Mouse (Mus musculus): Measurements from ENCODE around the gene Fgf12. TPM values are rescaled to one million over a fixed set of nuclear protein-coding genes. Genes with fewer than 3 reads are reported as not detected.

Gene Fgf12
- total RNA-seq, 2 experiments from 2014 or later = 17.2 to 20.0 TPM

- DNase-seq (ENCODE audit: low spot score) = no peak
- intact Hi-C loops (cut with DNase I) = no loop called here
Observed at GRCm38 (mm10) chr16:28391283-28391682, 361.6 kb downstream of the Fgf12 start.

GRCm38 (mm10) chr16:28389114-28389513 lies 363.8 kb downstream of the Fgf12 start:
- intact Hi-C loops (cut with DNase I) = no loop called here
- DNase-seq (ENCODE audit: low spot score) = no peak

- intact Hi-C loops (cut with DNase I) = no loop called here
- no peak for DNase-seq (ENCODE audit: low spot score)
Observed at GRCm38 (mm10) chr16:28374790-28375189, 378.1 kb downstream of the Fgf12 start.

GRCm38 (mm10) chr16:28373311-28373710 lies 379.6 kb downstream of the Fgf12 start:
- DNase-seq (ENCODE audit: low spot score) = no peak
- intact Hi-C loops (cut with DNase I) = no loop called here

GRCm38 (mm10) chr16:28350624-28351023 lies 402.2 kb downstream of the Fgf12 start:
- DNase-seq (ENCODE audit: low spot score) = no peak

GRCm38 (mm10) chr16:28345323-28345722 lies 407.5 kb downstream of the Fgf12 start:
- no peak for DNase-seq (ENCODE audit: low spot score)
- intact Hi-C loops (cut with DNase I) = no loop called here

More at GRCm38 (mm10) chr16:28350624-28351023, 402.2 kb downstream of the Fgf12 start:
- intact Hi-C loops (cut with DNase I) = no loop called here

GRCm38 (mm10) chr16:28337930-28338329 lies 414.9 kb downstream of the Fgf12 start:
- intact Hi-C loops (cut with DNase I) = no loop called here
- no peak for DNase-seq (ENCODE audit: low spot score)

GRCm38 (mm10) chr16:28336700-28337099 lies 416.2 kb downstream of the Fgf12 start:
- no peak for DNase-seq (ENCODE audit: low spot score)
- intact Hi-C loops (cut with DNase I) = no loop called here

GRCm38 (mm10) chr16:28335025-28335424 lies 417.8 kb downstream of the Fgf12 start:
- DNase-seq (ENCODE audit: low spot score) = no peak
- intact Hi-C loops (cut with DNase I) = no loop called here

GRCm38 (mm10) chr16:28323576-28323975 lies 429.3 kb downstream of the Fgf12 start:
- intact Hi-C loops (cut with DNase I) = no loop called here
- DNase-seq (ENCODE audit: low spot score) = no peak

GRCm38 (mm10) chr16:28311618-28312017 lies 441.2 kb downstream of the Fgf12 start:
- DNase-seq (ENCODE audit: low spot score) = no peak
- intact Hi-C loops (cut with DNase I) = no loop called here

- DNase-seq (ENCODE audit: low spot score) = no peak
- intact Hi-C loops (cut with DNase I) = no loop called here
Observed at GRCm38 (mm10) chr16:28303889-28304288, 449.0 kb downstream of the Fgf12 start.

- intact Hi-C loops (cut with DNase I) = no loop called here
- no peak for DNase-seq (ENCODE audit: low spot score)
Observed at GRCm38 (mm10) chr16:28289689-28290330, 463.1 kb downstream of the Fgf12 start.

GRCm38 (mm10) chr16:28257904-28258303 lies 495.0 kb downstream of the Fgf12 start:
- intact Hi-C loops (cut with DNase I) = no loop called here

GRCm38 (mm10) chr16:28254303-28254702 lies 498.6 kb downstream of the Fgf12 start:
- intact Hi-C loops (cut with DNase I) = no loop called here
- no peak for DNase-seq (ENCODE audit: low spot score)

More at GRCm38 (mm10) chr16:28257904-28258303, 495.0 kb downstream of the Fgf12 start:
- DNase-seq (ENCODE audit: low spot score) = no peak

GRCm38 (mm10) chr16:28251930-28252329 lies 500.9 kb downstream of the Fgf12 start:
- DNase-seq (ENCODE audit: low spot score) = no peak
- intact Hi-C loops (cut with DNase I) = no loop called here

- intact Hi-C loops (cut with DNase I) = no loop called here
Observed at GRCm38 (mm10) chr16:28242867-28243649, 509.8 kb downstream of the Fgf12 start.

GRCm38 (mm10) chr16:28239382-28239781 lies 513.5 kb downstream of the Fgf12 start:
- intact Hi-C loops (cut with DNase I) = no loop called here
- no peak for DNase-seq (ENCODE audit: low spot score)

More at GRCm38 (mm10) chr16:28242867-28243649, 509.8 kb downstream of the Fgf12 start:
- no peak for DNase-seq (ENCODE audit: low spot score)

- DNase-seq (ENCODE audit: low spot score) = no peak
- intact Hi-C loops (cut with DNase I) = no loop called here
Observed at GRCm38 (mm10) chr16:28238019-28238868, 514.6 kb downstream of the Fgf12 start.

- intact Hi-C loops (cut with DNase I) = no loop called here
- DNase-seq (ENCODE audit: low spot score) = no peak
Observed at GRCm38 (mm10) chr16:28215930-28216329, 536.9 kb downstream of the Fgf12 start.

All from heart, postnatal 25 days (tissue).